ENCODE assay signal across 8 mouse cellular contexts in the genomic region with DNA sequence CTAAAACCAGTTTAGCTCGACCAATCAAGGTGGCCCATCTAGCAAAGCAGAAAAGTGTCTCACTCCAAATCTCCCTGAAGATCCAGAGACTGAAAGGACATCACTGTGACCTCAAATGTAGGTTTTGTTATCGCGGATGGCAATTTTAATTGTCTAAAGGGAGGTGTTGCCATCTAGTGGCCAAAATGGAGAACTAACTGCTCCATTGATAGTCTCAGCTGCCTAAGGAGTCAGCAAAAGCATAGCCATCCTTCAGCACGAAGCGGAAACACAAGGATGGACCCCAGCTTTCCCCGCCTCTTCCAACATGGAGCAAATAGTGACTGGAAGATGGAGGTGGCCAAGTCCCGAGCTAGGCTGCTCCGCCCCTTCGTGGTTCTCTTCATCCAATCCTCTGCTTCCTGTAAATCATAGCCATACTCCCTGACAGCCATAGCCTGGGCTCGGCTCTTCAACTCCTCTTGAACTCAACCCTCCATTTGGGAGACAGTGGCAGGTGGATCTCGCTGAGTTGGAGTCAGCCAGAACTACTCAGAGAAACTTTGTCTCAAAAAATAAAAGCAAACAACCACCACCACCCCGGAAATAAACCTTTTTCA. TPM values are rescaled to one million over a fixed set of nuclear protein-coding genes. Genes with fewer than 3 reads are reported as not detected.
A peak's percentile ranks its signal among the peaks of the same experiment; 100 is the strongest.
DNase-seq lines count a peak whose midpoint lies in the region; ATAC-seq and TF ChIP-seq lines count a peak whose summit lies in the region.

No protein-coding gene starts in this region.

- H3K9ac ChIP-seq in forebrain, embryonic 11.5 days (ENCODE audit: low read length) = 0 out of 2 replicates have a peak overlapping the region, but pooled peaks have one; percentile 20
- no peak overlapping the region for H3K9ac ChIP-seq in intestine, embryonic 15.5 days
- H3K9ac ChIP-seq in liver, postnatal 0 days (replicated peaks) = no peak overlapping the region
- no peak overlapping the region for H3K9ac ChIP-seq in neural tube, embryonic 11.5 days (ENCODE audit: low read length)

- no peaks in the 10 kb centered on the region for H3K9me3 ChIP-seq in forebrain, embryonic 11.5 days (ENCODE audit: control insufficient read depth, low read length)
- H3K9me3 ChIP-seq in intestine, embryonic 15.5 days = no peaks in the 10 kb centered on the region
- no peaks in the 10 kb centered on the region for H3K9me3 ChIP-seq in liver, postnatal 0 days (ENCODE audit: low read length)
- no peaks in the 10 kb centered on the region for H3K9me3 ChIP-seq in neural tube, embryonic 11.5 days (ENCODE audit: control insufficient read depth, low read length)

- peak; percentile 89 for TF ChIP-seq CTCF in liver, postnatal 0 days (IDR thresholded peaks at IDR 0.05; ENCODE audit: low read depth)

- TF ChIP-seq EP300 in liver, postnatal 0 days (IDR thresholded peaks at IDR 0.05; ENCODE audit: low read depth) = no peak

- peak; percentile 60 for ATAC-seq in forebrain, embryonic 11.5 days (replicated peaks; ENCODE audit: low FRiP score)
- peak; percentile 59 for ATAC-seq in intestine, embryonic 15.5 days
- peak; percentile 36 for ATAC-seq in liver, postnatal 0 days
- ATAC-seq in neural tube, embryonic 11.5 days (ENCODE audit: insufficient read depth, low FRiP score, low TSS enrichment) = no peak

- H3K27ac ChIP-seq in forebrain, embryonic 11.5 days (ENCODE audit: low read depth, low read length) = no peak overlapping the region
- H3K27ac ChIP-seq in intestine, embryonic 15.5 days = no peak overlapping the region
- no peak overlapping the region for H3K27ac ChIP-seq in liver, postnatal 0 days (ENCODE audit: low read depth)
- H3K27ac ChIP-seq in neural tube, embryonic 11.5 days (ENCODE audit: low read depth, low read length) = no peak overlapping the region

- DNase-seq in right cerebral cortex, adult 18-20 months = peak; percentile 49
- DNase-seq in right cerebral cortex, postnatal 36 days (ENCODE audit: low spot score in 2 of 2) = no peak
- DNase-seq in T-cell, adult 2 months (ENCODE audit: low spot score) = peak; percentile 23
- peak; percentile 61 for DNase-seq in forebrain, embryonic 11.5 days (ENCODE audit: low spot score)
- DNase-seq in liver, postnatal 0 days = no peak
- DNase-seq in neural tube, embryonic 11.5 days (ENCODE audit: low spot score) = peak; percentile 51
- DNase-seq in spleen, postnatal 14 days (ENCODE audit: low spot score in 2 of 2) = no peak

- H3K4me1 ChIP-seq in forebrain, embryonic 11.5 days (replicated peaks; ENCODE audit: control insufficient read depth, insufficient read depth, low read length) = no peaks in the 10 kb centered on the region
- peaks cover 15% of the 10 kb centered on the region for H3K4me1 ChIP-seq in intestine, embryonic 15.5 days (replicated peaks)
- H3K4me1 ChIP-seq in liver, postnatal 0 days (ENCODE audit: insufficient read depth) = no peaks in the 10 kb centered on the region
- 0 out of 2 replicates have a peak, but pooled peaks cover 4% of the 10 kb centered on the region for H3K4me1 ChIP-seq in neural tube, embryonic 11.5 days (ENCODE audit: control insufficient read depth, insufficient read depth, low read length)

- H3K36me3 ChIP-seq in forebrain, embryonic 11.5 days (ENCODE audit: control insufficient read depth, insufficient read depth, low read length) = no peaks in the 10 kb centered on the region
- no peaks in the 10 kb centered on the region for H3K36me3 ChIP-seq in intestine, embryonic 15.5 days
- no peaks in the 10 kb centered on the region for H3K36me3 ChIP-seq in liver, postnatal 0 days (replicated peaks; ENCODE audit: insufficient read depth, low read length)
- H3K36me3 ChIP-seq in neural tube, embryonic 11.5 days (ENCODE audit: control insufficient read depth, insufficient read depth, low read length) = no peaks in the 10 kb centered on the region

- no peak overlapping the region for H3K4me2 ChIP-seq in forebrain, embryonic 11.5 days (ENCODE audit: low read depth, low read length, severe bottlenecking)
- H3K4me2 ChIP-seq in intestine, embryonic 15.5 days (replicated peaks) = no peak overlapping the region
- no peak overlapping the region for H3K4me2 ChIP-seq in liver, postnatal 0 days (ENCODE audit: low read depth, low read length)
- no peak overlapping the region for H3K4me2 ChIP-seq in neural tube, embryonic 11.5 days (ENCODE audit: low read depth)

- 32% methylated on average over 12 of the region's 12 CpGs for WGBS in forebrain, embryonic 11.5 days
- 27% methylated on average over 12 of the region's 12 CpGs for WGBS in intestine, embryonic 15.5 days
- WGBS in liver, postnatal 0 days (ENCODE audit: insufficient replicate concordance) = 26% methylated on average over 12 of the region's 12 CpGs
- 32% methylated on average over 12 of the region's 12 CpGs for WGBS in neural tube, embryonic 11.5 days

- no peaks in the 10 kb centered on the region for H3K27me3 ChIP-seq in forebrain, embryonic 11.5 days (ENCODE audit: control insufficient read depth, insufficient read depth, low read length)
- no peaks in the 10 kb centered on the region for H3K27me3 ChIP-seq in intestine, embryonic 15.5 days (replicated peaks)
- H3K27me3 ChIP-seq in liver, postnatal 0 days (ENCODE audit: insufficient read depth, low read length) = no peaks in the 10 kb centered on the region
- H3K27me3 ChIP-seq in neural tube, embryonic 11.5 days (ENCODE audit: control insufficient read depth, insufficient read depth, low read length) = no peaks in the 10 kb centered on the region

- H3K4me3 ChIP-seq in forebrain, embryonic 11.5 days (ENCODE audit: low read depth, low read length) = no peak overlapping the region
- H3K4me3 ChIP-seq in intestine, embryonic 15.5 days (replicated peaks) = no peak overlapping the region
- H3K4me3 ChIP-seq in liver, postnatal 0 days (ENCODE audit: low read depth, low read length) = no peak overlapping the region
- H3K4me3 ChIP-seq in neural tube, embryonic 11.5 days (ENCODE audit: low read depth, low read length) = no peak overlapping the region

RNA-seq across cellular contexts. Expression of a gene that starts 38.1 kb away (rescaled TPM):
- 9.4 and 10.0 TPM in 2 replicates for polyA plus RNA-seq in forebrain, embryonic 11.5 days (2014; fragmentation: Nextera tagmentation; extraction: Ambion mirVana)
- 26.9 and 28.4 TPM in 2 replicates for polyA plus RNA-seq in intestine, embryonic 15.5 days (2015; fragmentation: Nextera tagmentation; extraction: Ambion mirVana)
- 2.5 and 3.6 TPM in 2 replicates for polyA plus RNA-seq in liver, postnatal 0 days (2015; fragmentation: Nextera tagmentation; extraction: Ambion mirVana)
- 15.5 and 17.5 TPM in 2 replicates for polyA plus RNA-seq in neural tube, embryonic 11.5 days (2014; fragmentation: Nextera tagmentation; extraction: Ambion mirVana)

Comparison
In these comparisons a context has a peak if more than half of its experiments do, and no peak if none do; other contexts are left out.
1. DNase-seq: peak in right cerebral cortex, adult 18-20 months (single experiment), T-cell, adult 2 months (single experiment), forebrain, embryonic 11.5 days (single experiment) and neural tube, embryonic 11.5 days (single experiment); none in right cerebral cortex, postnatal 36 days (0 of 2), liver, postnatal 0 days (single experiment) and spleen, postnatal 14 days (0 of 2).